Mouse (Mus musculus) ES-Bruce4 (cell line): ENCODE measurements around the gene Cdh13.

Experiments
- CTCF ChIP-seq: IDR thresholded peaks from one replicate; pipeline ENCODE4 v1.8.1; 2011; ENCODE audit warnings: low read depth, low read length
- POLR2A ChIP-seq: IDR thresholded peaks from one replicate; pipeline ENCODE4 v1.8.1; 2011; ENCODE audit warnings: low read length; ENCODE audit not compliant: insufficient read depth

GRCm38 (mm10) chr8:118618195-118618594, 334.7 kb downstream of the Cdh13 start:
- TF ChIP-seq POLR2A = no peak
- no peak for TF ChIP-seq CTCF
